Mouse (Mus musculus) cerebral cortex, adult 2 months (tissue): Measurements from ENCODE around the gene Islr2.

Experiments
- WGBS: fragments of 180-500 bp; shearing (Covaris S2); methylation state at CpG from one replicate; pipeline ENCODE4 v1.1.7; 2018; 5-methylcytosine and 5-hydroxymethylcytosine counted together

Gene Islr2

GRCm38 (mm10) chr9:58196610-58197567 is 7.2 kb downstream of the Islr2 start:
- 26% methylated on average over 46 of the region's 46 CpGs for WGBS

- 20% methylated on average over 13 of the region's 14 CpGs for WGBS
These were observed 8.0 kb downstream of the Islr2 start for GRCm38 (mm10) chr9:58196141-58196540.

- 26% methylated on average over 1 of the region's 1 CpGs for WGBS
These were observed 8.4 kb downstream of the Islr2 start for GRCm38 (mm10) chr9:58195671-58196070.

GRCm38 (mm10) chr9:58194222-58194621 is 9.9 kb downstream of the Islr2 start:
- WGBS: 75% methylated on average over 9 of the region's 9 CpGs

- 40% methylated on average over 6 of the region's 6 CpGs for WGBS
These were observed 19.7 kb downstream of the Islr2 start for GRCm38 (mm10) chr9:58184456-58184855.

- 78% methylated on average over 2 of the region's 2 CpGs for WGBS
These were observed 24.7 kb downstream of the Islr2 start for GRCm38 (mm10) chr9:58179390-58179789.

- 55% methylated on average over 4 of the region's 4 CpGs for WGBS
These were observed 27.0 kb downstream of the Islr2 start for GRCm38 (mm10) chr9:58177165-58177564.

GRCm38 (mm10) chr9:58175745-58176487 is 28.2 kb downstream of the Islr2 start:
- WGBS: 41% methylated on average over 5 of the region's 5 CpGs

GRCm38 (mm10) chr9:58174818-58175251 is 29.3 kb downstream of the Islr2 start:
- WGBS: 22% methylated on average over 5 of the region's 5 CpGs

- 67% methylated on average over 2 of the region's 2 CpGs for WGBS
These were observed 31.3 kb downstream of the Islr2 start for GRCm38 (mm10) chr9:58172863-58173262.

- WGBS: 57% methylated on average over 6 of the region's 6 CpGs
These were observed 34.7 kb downstream of the Islr2 start for GRCm38 (mm10) chr9:58169426-58169825.

GRCm38 (mm10) chr9:58168880-58169279 is 35.2 kb downstream of the Islr2 start:
- WGBS: 61% methylated on average over 3 of the region's 3 CpGs

GRCm38 (mm10) chr9:58165779-58166178 is 38.3 kb downstream of the Islr2 start:
- 91% methylated on average over 1 of the region's 1 CpGs for WGBS

- 66% methylated on average over 5 of the region's 5 CpGs for WGBS
These were observed 41.0 kb downstream of the Islr2 start for GRCm38 (mm10) chr9:58163146-58163545.

GRCm38 (mm10) chr9:58162173-58162572 is 41.9 kb downstream of the Islr2 start:
- 94% methylated on average over 3 of the region's 3 CpGs for WGBS

- WGBS: 76% methylated on average over 5 of the region's 5 CpGs
These were observed 43.8 kb downstream of the Islr2 start for GRCm38 (mm10) chr9:58160315-58160714.

- WGBS: 41% methylated on average over 4 of the region's 4 CpGs
These were observed 44.3 kb downstream of the Islr2 start for GRCm38 (mm10) chr9:58159855-58160254.

GRCm38 (mm10) chr9:58158541-58159311 is 45.4 kb downstream of the Islr2 start:
- 49% methylated on average over 7 of the region's 7 CpGs for WGBS

- 82% methylated on average over 13 of the region's 13 CpGs for WGBS
These were observed 46.3 kb downstream of the Islr2 start for GRCm38 (mm10) chr9:58157838-58158237.

GRCm38 (mm10) chr9:58156819-58157560 is 47.1 kb downstream of the Islr2 start:
- WGBS: 89% methylated on average over 22 of the region's 22 CpGs

GRCm38 (mm10) chr9:58155366-58155765 is 48.8 kb downstream of the Islr2 start:
- WGBS: 65% methylated on average over 3 of the region's 3 CpGs
